In the genomic region with DNA sequence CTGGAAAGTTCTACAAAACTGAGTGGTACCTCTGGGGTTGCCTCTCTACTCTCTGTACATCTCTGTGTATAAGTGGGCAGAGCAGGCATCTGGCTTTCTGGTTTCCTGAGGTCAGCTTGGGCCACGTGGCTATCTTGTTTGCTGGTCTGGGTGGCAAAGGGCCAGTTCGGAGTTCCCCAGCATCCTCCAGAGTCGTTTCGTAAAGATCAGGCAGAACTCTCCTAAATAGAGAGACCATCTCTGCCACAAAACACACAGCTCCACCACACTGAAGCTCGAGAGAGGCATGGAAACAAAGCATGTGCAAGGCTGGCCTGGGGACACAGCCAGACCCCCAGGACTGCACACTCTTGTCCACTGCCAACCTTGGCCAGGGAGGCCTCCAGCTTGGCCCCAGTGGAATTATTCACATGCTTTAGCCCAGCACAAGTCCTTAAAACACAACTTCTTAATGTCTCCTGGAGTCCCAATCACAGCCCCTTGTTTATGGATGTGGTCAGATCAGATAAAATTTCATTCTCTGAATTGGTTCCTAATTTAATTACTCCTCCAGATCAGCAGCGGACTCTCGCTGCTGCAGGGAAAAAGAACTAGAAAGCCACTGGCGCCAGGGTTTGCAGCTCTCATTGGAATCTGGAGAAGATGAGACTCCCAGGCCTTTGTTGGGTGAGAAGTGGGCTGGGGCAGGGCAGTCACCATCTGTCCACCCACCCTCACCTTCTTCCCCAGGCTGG, we compare ENCODE assay signal across 11 mouse cellular contexts. TPM values are rescaled to one million over a fixed set of nuclear protein-coding genes. Genes with fewer than 3 reads are reported as not detected.
DNase-seq lines count a peak whose midpoint lies in the region; ATAC-seq lines count a peak whose summit lies in the region.
"Had no signal": no experiment of that assay in that cellular context is flagged by ENCODE, and none has a peak within 500 bp of the region (broad histone marks: within the 10 kb centered on the region; RNA-seq: fewer than 3 reads in every experiment).

No protein-coding gene starts in this region.

- 0 out of 2 replicates have a peak overlapping the region, but pooled peaks have one; percentile 21 for H3K27ac ChIP-seq in kidney, embryonic 16.5 days (ENCODE audit: low read length)
- H3K27ac ChIP-seq in embryonic facial prominence, embryonic 11.5 days (replicated peaks; ENCODE audit: low read depth, low read length) = no peak overlapping the region

- peak; percentile 22 to 70 for DNase-seq in adrenal gland, adult (ENCODE audit: inconsistent age in 2 of 2, low spot score in 1 of 2)
- DNase-seq in adrenal gland, adult 18-20 months (ENCODE audit: low spot score in 2 of 2) = no peak
- DNase-seq in kidney, adult 11 months = no peak
- DNase-seq in embryonic facial prominence, embryonic 11.5 days (ENCODE audit: low spot score) = peak; percentile 30
- DNase-seq in kidney, postnatal 25 days = peak; percentile 59 to 67
- no peak for DNase-seq in ovary, postnatal 10 days (ENCODE audit: low spot score)
- DNase-seq in right cerebral cortex, adult 2 months (ENCODE audit: low spot score in 2 of 2) = no peak
- DNase-seq: cerebellum, postnatal 14 days; spleen, adult 18-20 months had no signal

- H3K27me3 ChIP-seq in kidney, embryonic 16.5 days (ENCODE audit: insufficient read depth, low read length) = no peaks in the 10 kb centered on the region
- H3K27me3 ChIP-seq in embryonic facial prominence, embryonic 11.5 days (ENCODE audit: control insufficient read depth, insufficient read depth, low read length) = no peaks in the 10 kb centered on the region

- no peak overlapping the region for H3K4me3 ChIP-seq in kidney, embryonic 16.5 days (ENCODE audit: low read length)
- H3K4me3 ChIP-seq in embryonic facial prominence, embryonic 11.5 days (ENCODE audit: low read depth, low read length) = no peak overlapping the region
- H3K4me3 ChIP-seq: erythroblast, embryonic 14.5 days had no signal

- H3K4me1 ChIP-seq in kidney, embryonic 16.5 days (ENCODE audit: insufficient read depth, low read length) = peaks cover 60% of the 10 kb centered on the region
- H3K4me1 ChIP-seq in embryonic facial prominence, embryonic 11.5 days (ENCODE audit: control insufficient read depth, insufficient read depth, low read length) = no peaks in the 10 kb centered on the region; the same call in 1 of the 2 replicates

- 62% methylated on average over 8 of the region's 8 CpGs for WGBS in kidney, embryonic 16.5 days
- WGBS in embryonic facial prominence, embryonic 11.5 days = 69% methylated on average over 8 of the region's 8 CpGs

- no peak overlapping the region for H3K4me2 ChIP-seq in kidney, embryonic 16.5 days (replicated peaks; ENCODE audit: low read depth, low read length)
- no peak overlapping the region for H3K4me2 ChIP-seq in embryonic facial prominence, embryonic 11.5 days (ENCODE audit: low read depth, low read length)

- H3K9ac ChIP-seq in kidney, embryonic 16.5 days (replicated peaks; ENCODE audit: low read length) = 0 out of 2 replicates have a peak overlapping the region, but pooled peaks have one; percentile 19
- H3K9ac ChIP-seq in embryonic facial prominence, embryonic 11.5 days (replicated peaks; ENCODE audit: low read length) = no peak overlapping the region

- ATAC-seq in kidney, embryonic 16.5 days (ENCODE audit: low FRiP score, low TSS enrichment) = no peak
- no peak for ATAC-seq in embryonic facial prominence, embryonic 11.5 days (replicated peaks; ENCODE audit: insufficient number of reproducible peaks, low FRiP score, low TSS enrichment, low read depth)

- no peaks in the 10 kb centered on the region for H3K9me3 ChIP-seq in kidney, embryonic 16.5 days (ENCODE audit: low read length)
- no peaks in the 10 kb centered on the region for H3K9me3 ChIP-seq in embryonic facial prominence, embryonic 11.5 days (replicated peaks; ENCODE audit: control insufficient read depth, low read length)

- no peaks in the 10 kb centered on the region for H3K36me3 ChIP-seq in kidney, embryonic 16.5 days (ENCODE audit: insufficient read depth, low read length)
- H3K36me3 ChIP-seq in embryonic facial prominence, embryonic 11.5 days (replicated peaks; ENCODE audit: control insufficient read depth, insufficient read depth, low read depth, low read length) = no peaks in the 10 kb centered on the region

RNA-seq across cellular contexts. Expression of a gene that starts 14.4 kb away (rescaled TPM):
- 10 to 100 TPM; 34.1 to 43.9 TPM for total RNA-seq in adrenal gland, adult 18-20 months (2021)
- 19.7 and 21.0 TPM in 2 replicates for polyA plus RNA-seq in kidney, embryonic 16.5 days (2015; fragmentation: Nextera tagmentation; extraction: Ambion mirVana)
- 8.7 and 10.5 TPM in 2 replicates for polyA plus RNA-seq in embryonic facial prominence, embryonic 11.5 days (2014; fragmentation: Nextera tagmentation; extraction: Ambion mirVana)

Comparison
In these comparisons a context has a peak if more than half of its experiments do, and no peak if none do; other contexts are left out.
1. DNase-seq: peak in adrenal gland, adult (2 of 2), embryonic facial prominence, embryonic 11.5 days (single experiment) and kidney, postnatal 25 days (2 of 2); none in adrenal gland, adult 18-20 months (0 of 2), kidney, adult 11 months (single experiment), ovary, postnatal 10 days (single experiment) and right cerebral cortex, adult 2 months (0 of 2).